Mouse (Mus musculus) testis, adult 2 months (tissue): ENCODE measurements around the gene Pou3f1.

Experiments
- CTCF ChIP-seq: fragments of 200-500 bp; IDR thresholded peaks from 2 replicates; pipeline ENCODE4 v1.5.1; 2012; ENCODE audit warnings: low read depth, mild to moderate bottlenecking, inconsistent platforms, low read length, moderate library complexity; ENCODE audit not compliant: control insufficient read depth, insufficient read depth, insufficient replicate concordance
- POLR2A ChIP-seq: fragments of 200-500 bp; IDR thresholded peaks from 2 replicates; pipeline ENCODE4 v1.6.1; 2012; ENCODE audit warnings: low read depth, mild to moderate bottlenecking, inconsistent platforms, low read length, moderate library complexity; ENCODE audit not compliant: control insufficient read depth

GRCm38 (mm10) chr4:124657781-124658180 is 1.2 kb downstream of the Pou3f1 start:
- no peak for TF ChIP-seq CTCF
- no peak for TF ChIP-seq POLR2A
